Mouse (Mus musculus): ENCODE results near the gene Cfl1. TPM values are rescaled to one million over a fixed set of nuclear protein-coding genes. Genes with fewer than 3 reads are reported as not detected.

The Cfl1 gene
- polyA plus RNA-seq, 1 experiment from 2014 or later, result 3,187 TPM

GRCm38 (mm10) chr19:5495353-5496051 is 5.2 kb downstream of the Cfl1 start:
- H3K27ac ChIP-seq (replicated peaks), result no peak overlapping the region
- H3K4me3 ChIP-seq, result no peak overlapping the region
- ATAC-seq (ENCODE audit: low FRiP score, low read depth), result no peak
- 81% methylated on average over 12 of the region's 12 CpGs for WGBS
- no peak overlapping the region for H3K4me2 ChIP-seq (replicated peaks)
- no peaks in the 10 kb centered on the region for H3K9me3 ChIP-seq
- H3K27me3 ChIP-seq, result no peaks in the 10 kb centered on the region
- peaks cover 58% of the 10 kb centered on the region for H3K36me3 ChIP-seq
- H3K9ac ChIP-seq (replicated peaks), result no peak overlapping the region
- H3K4me1 ChIP-seq, result peaks cover 18% of the 10 kb centered on the region

DNA sequence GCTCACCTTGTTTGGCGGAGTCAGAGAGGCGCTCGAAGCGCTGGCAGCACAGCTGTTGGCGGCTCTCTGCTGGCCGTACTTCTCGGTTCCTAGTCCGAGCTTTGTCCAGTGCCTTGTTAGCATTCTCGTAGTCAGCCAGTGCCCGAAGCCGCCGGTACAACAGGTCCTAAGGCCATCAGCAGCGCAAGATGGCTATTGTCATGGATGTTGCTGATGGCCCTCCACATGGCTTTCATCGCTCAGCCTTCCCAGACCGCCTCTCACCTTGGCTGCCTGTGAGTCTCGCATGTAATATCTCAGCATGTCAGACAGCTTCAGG is 5.8 kb downstream of the Cfl1 start:
- no peak overlapping the region for H3K4me2 ChIP-seq (replicated peaks)
- no peak overlapping the region for H3K4me3 ChIP-seq
- 0 out of 2 replicates have a peak overlapping the region, but pooled peaks have one; percentile 17 for H3K27ac ChIP-seq (replicated peaks)
- ATAC-seq (ENCODE audit: low FRiP score, low read depth), result no peak
- H3K4me1 ChIP-seq, result peaks cover 18% of the 10 kb centered on the region
- peaks cover 58% of the 10 kb centered on the region for H3K36me3 ChIP-seq
- WGBS, result 87% methylated on average over 16 of the region's 16 CpGs
- H3K9me3 ChIP-seq, result no peaks in the 10 kb centered on the region
- no peak overlapping the region for H3K9ac ChIP-seq (replicated peaks)
- H3K27me3 ChIP-seq, result no peaks in the 10 kb centered on the region

- no peak overlapping the region for H3K9ac ChIP-seq (replicated peaks)
- H3K4me1 ChIP-seq, result no peaks in the 10 kb centered on the region
- ATAC-seq (ENCODE audit: low FRiP score, low read depth), result no peak
- peaks cover 30% of the 10 kb centered on the region for H3K36me3 ChIP-seq
- H3K4me3 ChIP-seq, result no peak overlapping the region
- no peak overlapping the region for H3K27ac ChIP-seq (replicated peaks)
- no peaks in the 10 kb centered on the region; the same call in 1 of the 2 replicates for H3K27me3 ChIP-seq
- WGBS, result 91% methylated on average over 2 of the region's 2 CpGs
- no peaks in the 10 kb centered on the region for H3K9me3 ChIP-seq
- no peak overlapping the region for H3K4me2 ChIP-seq (replicated peaks)
Observed at GRCm38 (mm10) chr19:5500330-5500875, 10.1 kb downstream of the Cfl1 start.

DNA sequence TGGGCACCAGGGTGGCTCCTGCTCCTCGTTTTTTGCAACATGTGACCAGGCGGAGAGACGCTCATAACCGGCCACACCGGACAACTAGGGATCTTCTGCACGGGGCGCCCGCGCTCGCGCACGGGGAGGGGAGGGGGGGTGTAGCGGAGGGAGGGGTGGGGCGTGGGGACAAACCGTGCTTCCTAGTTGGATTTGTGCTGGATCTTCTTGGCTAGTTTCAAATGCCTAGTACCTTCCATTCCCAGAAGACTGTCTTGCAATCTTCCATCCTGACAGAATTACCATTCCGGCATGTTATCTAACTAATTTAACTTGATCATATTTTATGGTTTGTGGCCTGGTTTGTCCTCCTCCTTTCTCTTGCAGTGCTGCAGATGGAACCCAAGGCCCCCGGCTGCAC is 13.4 kb downstream of the Cfl1 start, which contains the start of gene 1700020D05Rik:
Gene 1700020D05Rik (minus strand): TSS at position 101 of the 400 bp plus-strand sequence.
- H3K27ac ChIP-seq (replicated peaks), result no peak within 1 kb of the TSS
- no peak for ATAC-seq (ENCODE audit: low FRiP score, low read depth)
- no peaks in the 10 kb centered on the region for H3K4me1 ChIP-seq
- H3K4me3 ChIP-seq, result no peak within 1 kb of the TSS
- no peak within 1 kb of the TSS for H3K9ac ChIP-seq (replicated peaks)
- H3K9me3 ChIP-seq, result 0 out of 2 replicates have a peak, but pooled peaks cover 4% of the 10 kb centered on the region
- WGBS, result 58% methylated on average over 17 of the region's 17 CpGs
- H3K27me3 ChIP-seq, result no peaks in the 10 kb centered on the region; the same call in 1 of the 2 replicates
- peaks cover 3% of the 10 kb centered on the region; the same call in 1 of the 2 replicates for H3K36me3 ChIP-seq
- H3K4me2 ChIP-seq (replicated peaks), result no peak within 1 kb of the TSS

GRCm38 (mm10) chr19:5510031-5511026 is 20.1 kb downstream of the Cfl1 start, which contains the start of gene Snx32:
TSS of gene Snx32 (minus strand) at chr19:5510538.
- peaks cover 21% of the 10 kb centered on the region for H3K4me1 ChIP-seq
- peak within 1 kb of the TSS; percentile 66 for H3K27ac ChIP-seq (replicated peaks)
- 4% methylated on average over 47 of the region's 47 CpGs for WGBS
- H3K4me2 ChIP-seq (replicated peaks), result peak within 1 kb of the TSS; percentile 76
- H3K36me3 ChIP-seq, result no peaks in the 10 kb centered on the region
- peak within 1 kb of the TSS; percentile 50 for H3K4me3 ChIP-seq
- H3K9ac ChIP-seq (replicated peaks), result peak within 1 kb of the TSS; percentile 54
- peak; percentile 100 for ATAC-seq (ENCODE audit: low FRiP score, low read depth)
- no peaks in the 10 kb centered on the region for H3K27me3 ChIP-seq
- H3K9me3 ChIP-seq, result peaks cover 7% of the 10 kb centered on the region; the same call in 1 of the 2 replicates

DNA sequence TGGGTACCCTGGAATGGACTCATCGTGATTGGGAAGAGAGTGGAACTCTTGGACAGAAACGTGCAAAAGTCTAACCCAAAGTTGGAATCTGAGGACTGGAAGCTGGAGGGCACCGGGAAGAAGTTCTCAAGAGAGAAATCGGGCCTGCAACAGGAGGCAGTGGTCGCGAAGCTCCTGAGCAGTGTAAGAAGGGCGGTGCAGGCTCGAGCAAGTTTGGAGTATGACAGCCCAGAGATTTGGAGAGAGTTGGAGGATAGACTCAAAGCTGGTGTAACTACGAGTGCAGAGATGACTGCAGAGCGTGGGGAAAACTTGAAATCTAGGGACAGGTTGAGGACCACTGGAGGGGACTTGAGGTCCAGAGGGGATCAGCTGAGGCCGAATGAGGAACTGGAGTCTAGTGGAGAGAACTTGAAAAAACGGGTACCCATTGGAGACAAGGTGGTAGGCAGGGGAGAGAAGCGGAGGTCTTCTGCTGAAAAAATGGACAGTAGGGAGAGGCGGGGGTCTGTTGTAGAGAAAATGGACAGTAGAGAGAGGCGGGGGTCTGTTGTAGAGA is 20.9 kb downstream of the Cfl1 start:
- Histone ChIP-seq H3K4me1 (peaks cover 21% of the 10 kb centered on the region), H3K36me3 (no peaks in the 10 kb centered on the region), H3K27me3 (no peaks in the 10 kb centered on the region), H3K4me2 (replicated peaks) (peak overlapping the region; percentile 76), H3K9me3 (peaks cover 7% of the 10 kb centered on the region; the same call in 1 of the 2 replicates), H3K27ac (replicated peaks) (0 out of 2 replicates have a peak overlapping the region, but pooled peaks have one; percentile 15), H3K9ac (replicated peaks) (peak overlapping the region; percentile 54; the same call in 1 of the 2 replicates), H3K4me3 (peak overlapping the region; percentile 50)
- no peak for ATAC-seq (ENCODE audit: low FRiP score, low read depth)
- 54% methylated on average over 15 of the region's 15 CpGs for WGBS

GRCm38 (mm10) chr19:5512091-5513004 is 22.1 kb downstream of the Cfl1 start:
- Histone ChIP-seq H3K4me3 (no peak overlapping the region), H3K9ac (replicated peaks) (no peak overlapping the region), H3K27me3 (no peaks in the 10 kb centered on the region), H3K4me2 (replicated peaks) (no peak overlapping the region), H3K4me1 (peaks cover 21% of the 10 kb centered on the region), H3K36me3 (no peaks in the 10 kb centered on the region), H3K9me3 (peaks cover 7% of the 10 kb centered on the region; the same call in 1 of the 2 replicates), H3K27ac (replicated peaks) (no peak overlapping the region)
- no peak for ATAC-seq (ENCODE audit: low FRiP score, low read depth)
- WGBS, result 82% methylated on average over 12 of the region's 12 CpGs

DNA sequence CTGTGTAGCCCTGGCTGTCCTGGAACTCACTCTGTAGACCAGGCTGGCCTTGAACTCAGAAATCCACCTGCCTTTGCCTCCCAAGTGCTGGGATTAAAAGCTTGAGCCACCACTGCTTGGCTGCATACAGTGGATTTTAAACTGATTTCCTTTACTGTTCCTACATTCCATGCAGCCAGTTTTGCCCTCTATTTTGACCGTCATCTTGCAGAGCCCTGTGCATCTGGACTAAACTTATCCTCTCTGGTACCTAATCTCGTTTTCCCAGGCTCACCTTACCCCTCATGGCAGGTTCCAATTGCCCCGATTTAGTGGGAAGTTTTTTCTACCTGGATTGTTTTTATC is 22.7 kb downstream of the Cfl1 start:
- Histone ChIP-seq H3K4me1 (peaks cover 21% of the 10 kb centered on the region), H3K36me3 (no peaks in the 10 kb centered on the region), H3K4me3 (no peak overlapping the region), H3K27ac (replicated peaks) (no peak overlapping the region), H3K27me3 (no peaks in the 10 kb centered on the region), H3K9me3 (peaks cover 7% of the 10 kb centered on the region; the same call in 1 of the 2 replicates), H3K4me2 (replicated peaks) (no peak overlapping the region), H3K9ac (replicated peaks) (no peak overlapping the region)
- ATAC-seq (ENCODE audit: low FRiP score, low read depth), result no peak
- 92% methylated on average over 3 of the region's 3 CpGs for WGBS

GRCm38 (mm10) chr19:5515840-5516777 is 25.9 kb downstream of the Cfl1 start:
- H3K36me3 ChIP-seq, result no peaks in the 10 kb centered on the region
- H3K4me3 ChIP-seq, result no peak overlapping the region
- ATAC-seq (ENCODE audit: low FRiP score, low read depth), result no peak
- no peak overlapping the region for H3K27ac ChIP-seq (replicated peaks)
- WGBS, result 71% methylated on average over 7 of the region's 7 CpGs
- no peak overlapping the region for H3K4me2 ChIP-seq (replicated peaks)
- no peaks in the 10 kb centered on the region for H3K27me3 ChIP-seq
- H3K9me3 ChIP-seq, result no peaks in the 10 kb centered on the region
- no peak overlapping the region for H3K9ac ChIP-seq (replicated peaks)
- peaks cover 6% of the 10 kb centered on the region for H3K4me1 ChIP-seq

GRCm38 (mm10) chr19:5516906-5517505 is 26.8 kb downstream of the Cfl1 start:
- Histone ChIP-seq H3K4me3 (no peak overlapping the region), H3K27ac (replicated peaks) (no peak overlapping the region), H3K9ac (replicated peaks) (no peak overlapping the region), H3K27me3 (no peaks in the 10 kb centered on the region), H3K9me3 (no peaks in the 10 kb centered on the region), H3K4me2 (replicated peaks) (no peak overlapping the region), H3K4me1 (peaks cover 3% of the 10 kb centered on the region; the same call in 1 of the 2 replicates), H3K36me3 (no peaks in the 10 kb centered on the region)
- no peak for ATAC-seq (ENCODE audit: low FRiP score, low read depth)
- 83% methylated on average over 8 of the region's 8 CpGs for WGBS

All from midbrain, embryonic 12.5 days (tissue).